Mouse (Mus musculus) bone marrow macrophage, adult 2 months (primary cell): ENCODE results near the gene Agps.

Source experiments
- CTCF ChIP-seq: IDR thresholded peaks from 2 replicates; pipeline ENCODE4 v1.5.1; 2012; ENCODE audit warnings: low read depth, mild to moderate bottlenecking, low read length, moderate library complexity
- POLR2A ChIP-seq: IDR thresholded peaks from 2 replicates; pipeline ENCODE4 v1.6.1; 2012; ENCODE audit warnings: mild to moderate bottlenecking, low read depth, low read length, borderline replicate concordance

DNA sequence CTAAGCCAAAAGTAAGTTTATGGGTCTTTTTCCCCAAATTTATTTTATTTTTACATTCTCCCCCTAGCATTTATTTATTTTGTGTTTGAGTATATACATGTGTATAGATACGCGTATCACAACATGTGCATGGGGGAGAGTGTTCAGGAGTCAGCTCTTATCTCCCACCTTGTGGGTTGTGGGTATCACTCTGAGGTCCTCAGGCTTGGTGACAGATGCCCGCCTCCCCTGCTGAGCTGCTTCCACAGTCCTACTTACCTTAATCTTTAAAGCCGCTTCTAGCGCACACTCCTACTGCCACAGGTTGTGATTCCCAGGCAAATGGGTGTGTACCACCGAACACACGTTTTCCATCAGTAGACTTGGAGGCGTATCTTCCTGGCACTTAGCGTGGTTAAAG, 69.9 kb downstream of the Agps start:
- no peak for TF ChIP-seq CTCF
- no peak for TF ChIP-seq POLR2A
